Mouse (Mus musculus): ENCODE data around the gene Slx. TPM values are rescaled to one million over a fixed set of nuclear protein-coding genes. Genes with fewer than 3 reads are reported as not detected.

Slx gene
- under 1 TPM in 1 of 2 experiments, not detected in 1; 0.39 TPM for polyA plus RNA-seq (2017; shearing (Covaris generic))

DNA sequence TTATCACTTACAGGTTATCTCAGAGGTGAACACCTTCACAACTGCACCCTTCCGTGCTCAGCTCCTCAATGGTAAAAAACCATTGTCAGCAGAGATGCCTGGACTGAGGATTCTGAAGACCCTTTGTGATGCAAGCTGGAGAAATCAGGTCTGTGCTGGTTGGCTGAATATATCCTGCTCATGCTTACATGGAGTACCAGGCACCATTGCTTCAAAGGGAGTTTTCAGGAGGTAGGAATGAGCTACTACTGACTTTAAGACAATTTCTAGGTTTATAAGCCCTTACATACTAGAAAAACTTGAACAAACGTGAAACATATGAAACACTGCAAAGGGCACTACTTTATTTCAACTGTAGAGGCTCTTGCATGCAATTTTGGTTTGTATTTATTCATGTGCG lies at the start of gene Slx:
TSS of gene Slx (minus strand) at position 101 of the 400 bp plus-strand sequence.

Other genes starting within 250 kb of the Slx start
- not detected for gene Gm2030, start 235.5 kb downstream of the Slx start, polyA plus RNA-seq (2017; shearing (Covaris generic))
- gene Gm14525, start 157.1 kb upstream of the Slx start, polyA plus RNA-seq (2017; shearing (Covaris generic)), result not detected

Measured in inflammation-experienced regulatory T-cells (primary cell).